Mouse (Mus musculus) forebrain, embryonic 11.5 days (tissue): ENCODE data around the gene Vmn1r95. TPM values are rescaled to one million over a fixed set of nuclear protein-coding genes. Genes with fewer than 3 reads are reported as not detected.
"Not testable (repeated sequence)": the region's sequence is repeated elsewhere in the genome, so short reads cannot be mapped to it uniquely, and the experiment has no call there.

Experiments used
- ATAC-seq: fragments of 200-750 bp; cut with Nextera tagmentation; replicated peaks from 2 replicates; pipeline ENCODE4 v1.8.0; 2017; ENCODE audit warnings: moderate TSS enrichment; ENCODE audit not compliant: low FRiP score
- DNase-seq: peaks from one replicate; pipeline ENCODE4 v3.0.0-alpha.2; 2017; ENCODE audit warnings: low spot score
- H3K27ac ChIP-seq: fragments of 300-500 bp; sonication (generic); 2 replicates; pipeline ENCODE4 v1.5.1; 2014; ENCODE audit warnings: low read depth, low read length
- H3K27me3 ChIP-seq: fragments of 300-500 bp; sonication (generic); 2 replicates; pipeline ENCODE4 v1.6.1; 2014; ENCODE audit warnings: mild to moderate bottlenecking, low read length, mixed read lengths; ENCODE audit not compliant: control insufficient read depth, insufficient read depth
- H3K36me3 ChIP-seq: fragments of 300-500 bp; sonication (generic); 2 replicates; pipeline ENCODE4 v1.6.1; 2014; ENCODE audit warnings: mild to moderate bottlenecking, low read length, moderate library complexity, mixed read lengths; ENCODE audit not compliant: control insufficient read depth, insufficient read depth
- H3K4me1 ChIP-seq: fragments of 300-500 bp; sonication (generic); replicated peaks from 2 replicates; pipeline ENCODE4 v1.6.1; 2014; ENCODE audit warnings: low read length, mixed read lengths; ENCODE audit not compliant: control insufficient read depth, insufficient read depth
- H3K4me2 ChIP-seq: fragments of 300-500 bp; sonication (generic); 2 replicates; pipeline ENCODE4 v1.6.1; 2014; ENCODE audit warnings: low read depth, mild to moderate bottlenecking, low read length, moderate library complexity, mixed read lengths; ENCODE audit not compliant: severe bottlenecking
- H3K4me3 ChIP-seq: fragments of 300-500 bp; sonication (generic); 2 replicates; pipeline ENCODE4 v1.5.1; 2014; ENCODE audit warnings: low read depth, low read length
- H3K9ac ChIP-seq: fragments of 300-500 bp; sonication (generic); 2 replicates; pipeline ENCODE4 v1.6.1; 2014; ENCODE audit warnings: low read length
- H3K9me3 ChIP-seq: fragments of 300-500 bp; sonication (generic); 2 replicates; pipeline ENCODE4 v1.6.1; 2016; ENCODE audit warnings: low read length, mixed read lengths; ENCODE audit not compliant: control insufficient read depth
- WGBS: fragments of 180-500 bp; shearing (Covaris S2); extraction: QIAGEN DNeasy Blood & Tissue Kit; methylation state at CpG from one replicate; pipeline ENCODE4 v1.1.7; 2014; 5-methylcytosine and 5-hydroxymethylcytosine counted together
- polyA plus RNA-seq: library from polyadenylated mRNA; unstranded; fragments of >200 nt; fragmentation: Nextera tagmentation; extraction: Ambion mirVana; gene quantifications from 2 replicates; pipeline ENCODE4 v1.2.1, GENCODE M21; 2014

The Vmn1r95 gene
- not detected in 2 replicates for polyA plus RNA-seq

- H3K4me2 ChIP-seq, H3K4me3 ChIP-seq, H3K36me3 ChIP-seq, H3K27ac ChIP-seq, H3K9ac ChIP-seq, DNase-seq, H3K4me1 ChIP-seq, ATAC-seq, H3K9me3 ChIP-seq, H3K27me3 ChIP-seq: not testable (repeated sequence)
- WGBS = no CpG with 5 or more reads among the region's 3 CpGs
Measured at GRCm38 (mm10) chr7:20193410-20193809, at the start of gene Vmn1r95. Gene Vmn1r95 (plus strand): TSS chr7:20193710.

- H3K9me3 ChIP-seq, H3K27ac ChIP-seq, H3K4me3 ChIP-seq, H3K4me2 ChIP-seq, H3K4me1 ChIP-seq, DNase-seq, H3K27me3 ChIP-seq, ATAC-seq, H3K36me3 ChIP-seq, H3K9ac ChIP-seq: not testable (repeated sequence)
- WGBS = no CpG with 5 or more reads among the region's 3 CpGs
Measured at GRCm38 (mm10) chr7:20168277-20168676, 25.2 kb upstream of the Vmn1r95 start, which contains the start of gene Vmn1r94. Gene Vmn1r94 (minus strand): TSS chr7:20168377.

GRCm38 (mm10) chr7:20205507-20205906 lies 12.0 kb downstream of the Vmn1r95 start, which contains the start of gene Gm6164:
Gene Gm6164 (minus strand): TSS chr7:20205607.
- not testable (repeated sequence) for H3K36me3 ChIP-seq, H3K4me3 ChIP-seq, H3K27me3 ChIP-seq, H3K4me2 ChIP-seq, ATAC-seq, H3K27ac ChIP-seq, DNase-seq, H3K9ac ChIP-seq, H3K4me1 ChIP-seq, H3K9me3 ChIP-seq
- WGBS = no CpG with 5 or more reads among the region's 2 CpGs

- not testable (repeated sequence) for H3K9me3 ChIP-seq, H3K4me3 ChIP-seq, ATAC-seq, H3K4me2 ChIP-seq, H3K27me3 ChIP-seq, H3K27ac ChIP-seq, H3K4me1 ChIP-seq, H3K36me3 ChIP-seq, H3K9ac ChIP-seq, DNase-seq
- WGBS = no CpG with 5 or more reads among the region's 2 CpGs
Measured at GRCm38 (mm10) chr7:20233728-20234127, 40.2 kb downstream of the Vmn1r95 start, which contains the start of gene Gm4498. Gene Gm4498 (minus strand): TSS chr7:20233828.

Other genes with a start within 250 kb of the Vmn1r95 start
- gene Igsf23, start 243.0 kb upstream of the Vmn1r95 start, polyA plus RNA-seq = 0.13 TPM in 1 of 2 replicates, not detected in the other
- not detected in 2 replicates for gene Ceacam20, start 228.3 kb upstream of the Vmn1r95 start, polyA plus RNA-seq
- gene Nlrp9b, start 202.2 kb upstream of the Vmn1r95 start, polyA plus RNA-seq = not detected in 2 replicates
- gene Vmn1r91, start 94.0 kb upstream of the Vmn1r95 start, polyA plus RNA-seq = not detected in 2 replicates
- not detected in 2 replicates for gene Gm16442, start 71.1 kb upstream of the Vmn1r95 start, polyA plus RNA-seq
- not detected in 2 replicates for gene Vmn1r93, start 54.6 kb upstream of the Vmn1r95 start, polyA plus RNA-seq
- not detected in 2 replicates for gene Vmn1r94, start 25.3 kb upstream of the Vmn1r95 start, polyA plus RNA-seq
- not detected in 2 replicates for gene Gm6164, start 11.9 kb downstream of the Vmn1r95 start, polyA plus RNA-seq
- not detected in 2 replicates for gene Gm4498, start 40.1 kb downstream of the Vmn1r95 start, polyA plus RNA-seq
- gene Gm5890, start 69.1 kb downstream of the Vmn1r95 start, polyA plus RNA-seq = not detected in 2 replicates
- gene Gm4133, start 140.4 kb downstream of the Vmn1r95 start, polyA plus RNA-seq = not detected in 2 replicates
- gene Gm5728, start 181.7 kb downstream of the Vmn1r95 start, polyA plus RNA-seq = not detected in 2 replicates
- gene Vmn1r100, start 224.2 kb downstream of the Vmn1r95 start, polyA plus RNA-seq = not detected in 2 replicates
- gene Vmn1r101, start 248.9 kb downstream of the Vmn1r95 start, polyA plus RNA-seq = not detected in 2 replicates